Mouse (Mus musculus): ENCODE data around the gene Pkp4.

DNA sequence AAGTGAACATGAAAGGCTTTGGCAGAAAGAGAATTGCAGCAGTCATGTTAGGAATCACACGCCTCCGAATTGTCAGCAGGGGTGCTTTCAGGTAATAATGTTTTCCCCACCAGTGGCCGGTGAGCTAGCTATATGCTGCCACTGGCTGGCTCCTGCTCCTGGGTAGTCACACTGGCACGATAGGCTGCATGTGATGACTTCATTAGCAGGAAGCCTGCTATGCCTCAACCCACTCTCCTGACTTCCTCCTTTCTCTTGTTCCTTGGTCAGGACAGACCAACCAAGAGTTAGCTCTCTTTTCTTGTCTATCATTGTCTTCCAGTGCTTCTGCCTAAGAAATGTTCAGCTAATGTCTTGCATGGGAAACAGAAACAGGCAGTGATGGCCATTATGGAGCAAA lies 171.9 kb downstream of the Pkp4 start:
- TF ChIP-seq POLR2A (IDR thresholded peaks at IDR 0.05; ENCODE audit: borderline replicate concordance, insufficient read depth, low read length), result no peak
- TF ChIP-seq CTCF (IDR thresholded peaks at IDR 0.05; ENCODE audit: borderline replicate concordance, insufficient read depth, low read depth, low read length), result no peak
